Comparison of ENCODE assay signal across 8 mouse cellular contexts in the genomic region with DNA sequence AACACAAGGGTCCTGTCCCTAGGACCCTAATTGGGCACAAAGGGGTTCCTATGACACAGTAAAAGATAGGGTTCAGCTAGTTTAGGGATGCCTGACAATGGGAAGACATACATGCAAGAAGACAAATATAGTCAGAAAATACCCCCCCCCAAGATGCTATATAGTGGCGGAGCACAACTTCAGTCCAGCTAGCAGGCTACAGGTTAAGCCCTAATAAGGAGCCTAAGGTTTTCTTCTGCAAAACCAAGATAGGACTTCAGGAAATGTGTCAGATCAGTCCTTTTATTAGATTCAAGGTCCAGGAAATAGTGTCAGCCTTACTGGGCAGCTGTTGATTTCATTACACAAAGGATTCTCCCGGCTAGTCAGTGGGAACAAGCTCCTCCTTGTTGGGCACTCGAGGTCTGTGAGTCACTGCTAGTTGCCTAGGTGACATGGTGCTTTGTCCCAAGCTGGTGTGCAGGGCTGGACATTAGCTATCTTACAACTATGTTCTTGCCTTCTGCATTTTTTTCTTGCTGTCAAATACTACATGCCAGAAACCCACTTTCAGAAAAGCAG. TPM values are rescaled to one million over a fixed set of nuclear protein-coding genes. Genes with fewer than 3 reads are reported as not detected.
DNase-seq lines count a peak whose midpoint lies in the region; ATAC-seq and TF ChIP-seq lines count a peak whose summit lies in the region.

No protein-coding gene starts in this region.

- H3K27me3 ChIP-seq in heart, postnatal 0 days (ENCODE audit: control insufficient read depth, insufficient read depth, low read length), result no peaks in the 10 kb centered on the region
- no peaks in the 10 kb centered on the region for H3K27me3 ChIP-seq in midbrain, postnatal 0 days (ENCODE audit: insufficient read depth, low read length)

- TF ChIP-seq CTCF in embryonic fibroblast, embryonic 13.5 days (IDR thresholded peaks at IDR 0.05; ENCODE audit: borderline replicate concordance, insufficient read depth, low read length), result no peak
- TF ChIP-seq CTCF in heart, postnatal 0 days (IDR thresholded peaks at IDR 0.05; ENCODE audit: low read depth), result no peak
- TF ChIP-seq CTCF in midbrain, postnatal 0 days (IDR thresholded peaks at IDR 0.05), result no peak

- no peak overlapping the region for H3K4me2 ChIP-seq in heart, postnatal 0 days (ENCODE audit: low read depth, low read length)
- H3K4me2 ChIP-seq in midbrain, postnatal 0 days (ENCODE audit: low read depth, low read length, poor library complexity, severe bottlenecking), result no peak overlapping the region

- TF ChIP-seq POLR2A in embryonic fibroblast, embryonic 13.5 days (IDR thresholded peaks at IDR 0.05; ENCODE audit: low read depth, low read length), result no peak

- intact Hi-C loops in left cerebral cortex, postnatal 36 days (cut with DNase I), result no loop called here

- peak; percentile 77 for TF ChIP-seq EP300 in heart, postnatal 0 days (IDR thresholded peaks at IDR 0.05; ENCODE audit: low read depth)

- H3K4me3 ChIP-seq in embryonic fibroblast, embryonic 13.5 days (ENCODE audit: insufficient read depth, low read length), result no peak overlapping the region
- no peak overlapping the region for H3K4me3 ChIP-seq in heart, postnatal 0 days (ENCODE audit: low read depth, low read length)
- H3K4me3 ChIP-seq in midbrain, postnatal 0 days (ENCODE audit: low read depth, low read length), result no peak overlapping the region

- H3K27ac ChIP-seq in embryonic fibroblast, embryonic 13.5 days (ENCODE audit: insufficient read depth, low read length), result peak overlapping the region; percentile 44; the same call in 1 of the 2 replicates
- peak overlapping the region; percentile 60; the same call in 1 of the 2 replicates for H3K27ac ChIP-seq in heart, postnatal 0 days (ENCODE audit: low read depth)
- no peak overlapping the region for H3K27ac ChIP-seq in midbrain, postnatal 0 days (ENCODE audit: low read depth, low read length)

- H3K9me3 ChIP-seq in heart, postnatal 0 days (replicated peaks; ENCODE audit: control insufficient read depth, low read length), result no peaks in the 10 kb centered on the region
- H3K9me3 ChIP-seq in midbrain, postnatal 0 days (ENCODE audit: low read length), result no peaks in the 10 kb centered on the region

- peak; percentile 93 for ATAC-seq in heart, postnatal 0 days (ENCODE audit: insufficient read depth, low read depth)
- peak; percentile 88 for ATAC-seq in midbrain, postnatal 0 days (ENCODE audit: low FRiP score)

- no peak overlapping the region for H3K9ac ChIP-seq in heart, postnatal 0 days (replicated peaks; ENCODE audit: low read depth, low read length)
- no peak overlapping the region for H3K9ac ChIP-seq in midbrain, postnatal 0 days (replicated peaks; ENCODE audit: low read length, poor library complexity, severe bottlenecking)

- H3K4me1 ChIP-seq in embryonic fibroblast, embryonic 13.5 days (ENCODE audit: control insufficient read depth, insufficient read depth, low read length), result peaks cover 9% of the 10 kb centered on the region
- peaks cover 9% of the 10 kb centered on the region; the same call in 1 of the 2 replicates for H3K4me1 ChIP-seq in heart, postnatal 0 days (ENCODE audit: control insufficient read depth, insufficient read depth)
- H3K4me1 ChIP-seq in midbrain, postnatal 0 days (ENCODE audit: insufficient read depth, low read length), result no peaks in the 10 kb centered on the region

- peak; percentile 52 for DNase-seq in ovary, adult 18-20 months (ENCODE audit: low spot score)
- no peak for DNase-seq in ovary, postnatal 14 days (ENCODE audit: low spot score)
- DNase-seq in heart, postnatal 0 days (ENCODE audit: low spot score), result peak; percentile 87
- DNase-seq in kidney, postnatal 36 days, result peak; percentile 63 to 79
- peak; percentile 76 for DNase-seq in midbrain, postnatal 0 days (ENCODE audit: low spot score)
- no peak for DNase-seq in left cerebral cortex, postnatal 36 days (ENCODE audit: low spot score in 2 of 2)
- DNase-seq in T-cell, adult 2 months (ENCODE audit: low spot score), result no peak

- H3K36me3 ChIP-seq in heart, postnatal 0 days (replicated peaks; ENCODE audit: control insufficient read depth, insufficient read depth, low read length), result no peaks in the 10 kb centered on the region
- H3K36me3 ChIP-seq in midbrain, postnatal 0 days (ENCODE audit: insufficient read depth, low read length), result no peaks in the 10 kb centered on the region

- WGBS in heart, postnatal 0 days, result 19% methylated on average over 3 of the region's 3 CpGs
- 18% methylated on average over 3 of the region's 3 CpGs for WGBS in midbrain, postnatal 0 days

RNA-seq across cellular contexts. Expression of a gene that starts 34.9 kb away (rescaled TPM):
- polyA plus RNA-seq in embryonic fibroblast, embryonic 13.5 days (2011; ENCODE audit: insufficient read length, low read depth, missing spikeins), result 0.50 and 1.1 TPM in 2 replicates
- total RNA-seq in heart, postnatal 0 days (2014; rRNA removed; ENCODE audit: low replicate concordance), result 106 and 120 TPM in 2 replicates
- 21.1 and 21.2 TPM in 2 replicates for polyA plus RNA-seq in heart, postnatal 0 days (2015; fragmentation: Nextera tagmentation; extraction: Ambion mirVana)
- 16.9 and 23.0 TPM in 2 replicates for total RNA-seq in midbrain, postnatal 0 days (2014; rRNA removed)
- 4.1 and 4.5 TPM in 2 replicates for polyA plus RNA-seq in midbrain, postnatal 0 days (2015; fragmentation: Nextera tagmentation; extraction: Ambion mirVana)
- 1 to 10 TPM; 5.0 to 5.2 TPM for total RNA-seq in left cerebral cortex, postnatal 36 days (2021)

Comparison
In these comparisons a context has a peak if more than half of its experiments do, and no peak if none do; other contexts are left out.
1. DNase-seq: peak in ovary, adult 18-20 months (single experiment), heart, postnatal 0 days (single experiment), kidney, postnatal 36 days (2 of 2) and midbrain, postnatal 0 days (single experiment); none in ovary, postnatal 14 days (single experiment), left cerebral cortex, postnatal 36 days (0 of 2) and T-cell, adult 2 months (single experiment).